Mouse (Mus musculus) layer of hippocampus, adult 2 months (tissue): ENCODE results near the gene Zfp710. TPM values are rescaled to one million over a fixed set of nuclear protein-coding genes. Genes with fewer than 3 reads are reported as not detected.

ENCODE experiments used
- DNase-seq, 2 experiments: peaks; one replicate each; pipeline ENCODE4 v3.0.0; 2022; ENCODE audit warnings: low spot score in 2 of 2
- H3K27ac ChIP-seq: fragments of 200-600 bp; 2 replicates; pipeline ENCODE4 v1.8.1; 2022
- H3K4me3 ChIP-seq: fragments of 200-600 bp; 2 replicates; pipeline ENCODE4 v1.8.1; 2022; ENCODE audit warnings: mild to moderate bottlenecking
- CTCF ChIP-seq: fragments of 200-600 bp; conservative IDR thresholded peaks from 2 replicates; pipeline ENCODE4 v1.8.1; 2022; ENCODE audit warnings: antibody characterized with exemption, mild to moderate bottlenecking, moderate library complexity
- total RNA-seq, 2 experiments: library from RNA; stranded (reverse); gene quantifications; 2 replicates each; pipeline ENCODE4 v1.2.3; 2021

Gene Zfp710
- total RNA-seq, 2 experiments from 2014 or later = 21.4 to 27.3 TPM

DNA sequence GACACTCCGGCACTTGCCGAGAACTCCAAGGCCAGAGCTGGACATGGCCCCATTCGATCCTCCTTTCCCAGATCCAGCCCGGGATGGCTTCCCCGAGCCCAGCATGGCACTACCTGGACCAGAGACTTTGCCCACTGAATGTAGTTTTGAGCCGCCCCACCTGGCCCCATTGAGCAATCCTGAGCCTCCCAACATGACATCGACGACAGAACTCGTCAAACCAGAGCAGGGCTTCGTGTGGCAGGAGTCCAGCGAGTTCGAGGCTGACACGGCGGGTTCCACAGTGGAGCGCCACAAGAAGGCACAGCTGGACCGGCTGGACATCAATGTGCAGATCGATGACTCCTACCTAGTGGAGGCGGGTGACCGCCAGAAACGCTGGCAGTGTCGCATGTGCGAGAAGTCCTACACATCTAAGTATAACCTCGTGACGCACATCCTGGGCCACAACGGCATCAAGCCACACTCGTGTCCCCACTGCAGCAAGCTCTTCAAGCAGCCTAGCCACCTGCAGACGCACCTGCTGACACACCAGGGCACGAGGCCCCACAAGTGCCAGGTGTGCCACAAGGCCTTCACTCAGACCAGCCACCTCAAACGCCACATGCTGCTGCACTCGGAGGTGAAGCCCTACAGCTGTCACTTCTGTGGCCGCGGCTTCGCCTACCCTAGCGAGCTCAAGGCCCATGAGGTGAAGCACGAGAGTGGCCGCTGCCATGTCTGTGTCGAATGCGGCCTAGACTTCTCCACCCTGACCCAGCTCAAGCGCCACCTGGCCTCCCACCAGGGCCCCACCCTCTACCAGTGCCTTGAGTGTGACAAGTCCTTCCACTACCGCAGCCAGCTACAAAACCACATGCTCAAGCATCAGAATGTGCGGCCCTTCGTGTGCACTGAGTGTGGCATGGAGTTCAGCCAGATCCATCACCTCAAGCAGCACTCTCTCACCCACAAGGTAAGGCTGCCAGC is 57.3 kb downstream of the Zfp710 start:
- TF ChIP-seq CTCF = no peak
- H3K4me3 ChIP-seq = no peak overlapping the region
- H3K27ac ChIP-seq = no peak overlapping the region
- DNase-seq = no peak

DNA sequence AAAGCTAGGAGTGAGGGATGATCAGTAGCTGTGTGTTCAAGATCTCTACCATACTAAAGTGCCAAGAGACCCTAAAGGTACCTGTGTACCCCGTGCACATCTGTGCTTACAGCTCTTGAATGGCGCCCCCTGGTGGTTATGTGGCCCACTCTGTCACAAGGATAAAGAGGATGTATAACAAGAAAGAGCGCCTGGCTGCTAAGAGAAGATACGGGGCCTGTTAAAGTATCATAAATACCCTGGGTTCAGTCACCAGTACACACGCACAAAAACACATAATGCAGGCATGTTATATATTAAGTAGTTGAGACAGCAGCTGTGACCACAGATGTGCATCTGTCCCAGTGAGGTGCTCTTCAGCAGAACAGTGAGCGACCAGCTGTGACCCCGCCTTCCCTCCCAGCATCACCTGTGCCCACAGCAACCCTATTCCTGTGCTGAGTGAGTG is 59.9 kb downstream of the Zfp710 start:
- peak; percentile 81 for TF ChIP-seq CTCF
- Histone ChIP-seq H3K27ac (no peak overlapping the region), H3K4me3 (no peak overlapping the region)
- DNase-seq = peak in 1 of 2 experiments; percentile 51

DNA sequence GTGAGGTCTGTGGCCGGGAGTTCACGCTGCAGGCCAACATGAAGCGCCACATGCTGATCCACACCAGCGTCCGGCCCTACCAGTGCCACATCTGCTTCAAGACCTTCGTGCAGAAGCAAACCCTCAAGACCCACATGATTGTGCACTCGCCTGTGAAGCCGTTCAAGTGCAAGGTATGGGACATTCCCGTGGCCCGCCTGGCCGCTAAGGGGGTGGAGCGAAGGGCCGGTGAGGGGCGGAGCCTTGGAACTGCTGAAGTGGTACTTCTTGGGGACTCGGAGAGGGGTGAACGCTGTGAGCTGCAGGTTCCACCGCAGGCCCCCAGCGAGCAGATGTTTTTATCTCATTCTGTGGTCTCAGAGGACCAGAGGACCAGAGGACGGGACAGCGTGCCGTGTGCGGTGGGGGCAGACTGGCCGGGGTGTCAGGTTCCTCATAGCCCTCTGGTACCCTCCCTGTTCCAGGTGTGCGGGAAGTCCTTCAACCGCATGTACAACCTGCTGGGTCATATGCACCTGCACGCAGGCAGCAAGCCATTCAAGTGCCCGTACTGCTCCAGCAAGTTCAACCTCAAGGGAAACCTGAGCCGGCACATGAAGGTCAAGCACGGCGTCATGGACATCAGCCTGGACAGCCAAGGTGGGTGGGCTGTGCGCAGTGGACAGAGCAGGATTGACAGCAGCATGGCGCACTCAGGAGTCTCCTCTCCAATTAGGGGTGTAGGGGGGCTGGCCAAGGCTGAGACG is 61.5 kb downstream of the Zfp710 start:
- H3K27ac ChIP-seq = no peak overlapping the region
- DNase-seq = no peak
- H3K4me3 ChIP-seq = no peak overlapping the region
- no peak for TF ChIP-seq CTCF

GRCm38 (mm10) chr7:80088191-80088590 is 63.6 kb downstream of the Zfp710 start:
- no peak overlapping the region for H3K27ac ChIP-seq
- no peak overlapping the region for H3K4me3 ChIP-seq
- no peak for TF ChIP-seq CTCF
- no peak for DNase-seq

- DNase-seq = no peak
- H3K27ac ChIP-seq = peak overlapping the region; percentile 91; the same call in 1 of the 2 replicates
- TF ChIP-seq CTCF = no peak
- no peak overlapping the region for H3K4me3 ChIP-seq
Measured at GRCm38 (mm10) chr7:80090191-80091003, 65.8 kb downstream of the Zfp710 start.

DNA sequence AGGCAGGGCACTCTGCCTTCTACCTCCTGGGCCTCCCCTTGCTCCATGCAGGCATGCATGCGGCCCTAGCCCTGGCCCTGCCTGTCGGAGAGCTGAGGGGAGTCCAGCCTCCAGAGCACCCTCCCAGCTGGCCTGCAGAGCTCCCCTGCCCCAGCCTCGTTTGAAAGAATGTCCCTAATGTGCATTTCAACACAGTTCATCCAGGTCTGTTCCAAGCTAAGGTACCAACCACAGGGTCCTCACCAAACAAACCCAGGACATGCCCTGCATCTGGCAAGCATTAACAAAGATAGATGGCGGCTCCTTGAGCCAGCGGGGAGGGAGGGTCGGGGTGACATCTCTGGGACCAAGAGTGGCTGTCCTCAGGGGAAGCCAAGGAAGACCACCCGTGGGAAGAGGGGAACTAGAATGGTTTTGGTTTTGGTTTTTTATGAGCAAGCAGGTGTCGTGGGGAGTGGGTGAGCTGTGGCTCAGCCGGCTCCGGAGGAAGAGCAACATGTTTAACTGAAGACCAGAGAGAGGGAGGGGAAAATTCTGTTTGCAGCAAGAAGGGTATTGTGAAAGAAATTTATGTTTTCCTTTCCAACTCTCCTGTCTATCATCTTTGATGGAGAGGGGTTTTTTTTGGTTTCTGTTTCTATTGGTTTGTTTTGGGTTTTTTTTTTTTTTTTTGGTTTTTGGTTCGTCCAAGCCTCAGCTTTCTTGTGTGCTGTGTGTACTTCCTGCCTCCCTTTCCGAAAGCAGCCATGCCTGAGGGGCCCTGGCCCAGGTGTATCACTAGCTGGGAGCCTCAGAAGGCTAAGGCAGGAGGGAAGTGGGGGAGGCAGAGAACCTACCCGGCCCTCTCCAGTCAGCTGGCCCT is 66.6 kb downstream of the Zfp710 start:
- Histone ChIP-seq H3K4me3 (no peak overlapping the region), H3K27ac (peak overlapping the region; percentile 91)
- DNase-seq = no peak
- TF ChIP-seq CTCF = no peak

- H3K27ac ChIP-seq = peak overlapping the region; percentile 91
- H3K4me3 ChIP-seq = no peak overlapping the region
- no peak for DNase-seq
- no peak for TF ChIP-seq CTCF
Measured at GRCm38 (mm10) chr7:80091866-80092210, 67.2 kb downstream of the Zfp710 start.

GRCm38 (mm10) chr7:80092351-80093046 is 67.9 kb downstream of the Zfp710 start:
- Histone ChIP-seq H3K4me3 (no peak overlapping the region), H3K27ac (peak overlapping the region; percentile 91)
- TF ChIP-seq CTCF = no peak
- DNase-seq = peak; percentile 79 to 86

DNA sequence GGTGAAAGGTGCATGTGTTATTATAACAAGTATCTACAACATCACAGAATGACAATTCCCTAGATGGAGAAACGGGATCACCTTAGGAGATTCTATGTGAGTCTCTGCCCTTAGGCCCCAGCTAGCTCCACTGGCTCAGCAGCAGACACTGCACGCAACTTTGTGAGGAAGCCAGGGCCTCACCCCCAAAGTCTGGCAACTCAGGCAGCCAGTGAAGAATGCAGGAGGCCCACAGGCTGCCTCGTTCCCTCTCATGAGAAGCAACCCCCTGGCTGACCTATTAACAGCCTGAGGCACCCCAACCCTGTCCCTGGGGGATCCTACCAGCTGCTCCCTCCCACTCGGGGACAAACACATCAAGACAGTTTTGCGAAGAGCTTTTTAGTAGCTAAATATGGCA is 69.9 kb downstream of the Zfp710 start:
- no peak for DNase-seq
- TF ChIP-seq CTCF = no peak
- Histone ChIP-seq H3K4me3 (no peak overlapping the region), H3K27ac (peak overlapping the region; percentile 25; the same call in 1 of the 2 replicates)

DNA sequence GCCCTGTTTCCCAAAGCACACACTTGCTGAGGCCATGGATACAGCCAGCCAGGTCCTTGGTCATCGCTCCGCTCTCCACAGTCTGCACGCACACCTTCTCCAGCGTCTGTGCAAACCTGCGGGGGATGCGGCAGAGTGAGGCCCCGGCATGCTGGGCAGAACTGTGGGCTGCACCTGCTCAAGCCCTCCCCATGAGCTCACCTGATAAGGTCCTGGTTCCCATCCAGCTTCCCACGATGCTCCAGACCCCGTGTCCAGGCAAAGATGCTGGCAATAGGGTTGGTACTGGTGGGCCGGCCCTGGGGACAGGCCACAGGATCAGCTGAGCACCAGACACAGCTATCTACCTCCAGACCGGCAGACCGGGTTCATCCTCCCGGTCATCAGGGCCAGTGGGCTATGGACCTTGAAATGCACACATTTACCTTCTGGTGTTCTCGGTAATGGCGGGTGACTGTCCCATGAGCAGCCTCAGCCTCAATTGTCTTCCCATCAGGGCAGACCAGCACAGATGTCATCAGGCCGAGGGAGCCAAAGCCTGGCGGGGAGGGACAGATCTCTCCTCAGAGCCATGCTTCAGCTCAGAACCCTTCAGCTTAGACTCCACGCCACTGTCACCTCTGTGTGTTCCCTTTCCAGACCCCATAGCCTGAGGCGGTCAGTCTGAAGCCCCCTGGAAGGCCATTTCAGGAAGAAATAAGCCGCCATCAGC is 71.1 kb downstream of the Zfp710 start:
- DNase-seq = no peak
- H3K27ac ChIP-seq = no peak overlapping the region
- TF ChIP-seq CTCF = no peak
- H3K4me3 ChIP-seq = no peak overlapping the region
